Mouse (Mus musculus): ENCODE results near the gene Mab21l1. TPM values are rescaled to one million over a fixed set of nuclear protein-coding genes. Genes with fewer than 3 reads are reported as not detected.

Gene Mab21l1
- polyA plus RNA-seq, 1 experiment = not detected

GRCm38 (mm10) chr3:55756602-55757190 is 25.6 kb upstream of the Mab21l1 start:
- 95% methylated on average over 11 of the region's 11 CpGs for WGBS
- no peaks in the 10 kb centered on the region; the same call in 1 of the 2 replicates for H3K4me1 ChIP-seq (replicated peaks; ENCODE audit: control insufficient read depth, insufficient read depth, low read length)
- no peaks in the 10 kb centered on the region for H3K27me3 ChIP-seq (ENCODE audit: control insufficient read depth, insufficient read depth, low read length)
- DNase-seq = no peak
- H3K4me3 ChIP-seq (ENCODE audit: control insufficient read depth, insufficient read depth, low read length) = no peak overlapping the region
- H3K36me3 ChIP-seq (ENCODE audit: control insufficient read depth, insufficient read depth, low read length) = no peaks in the 10 kb centered on the region
- H3K27ac ChIP-seq (ENCODE audit: control insufficient read depth, insufficient read depth, low read length) = no peak overlapping the region
- TF ChIP-seq POLR2A (IDR thresholded peaks at IDR 0.05; ENCODE audit: control insufficient read depth, extremely low read depth, insufficient read depth, low read length, poor library complexity) (no peak), CTCF (IDR thresholded peaks at IDR 0.05; ENCODE audit: borderline replicate concordance, control insufficient read depth, extremely low read depth, insufficient read depth, low read length, poor library complexity) (no peak)

- TF ChIP-seq CTCF (IDR thresholded peaks at IDR 0.05; ENCODE audit: borderline replicate concordance, control insufficient read depth, extremely low read depth, insufficient read depth, low read length, poor library complexity) = no peak
- no peak for TF ChIP-seq POLR2A (IDR thresholded peaks at IDR 0.05; ENCODE audit: control insufficient read depth, extremely low read depth, insufficient read depth, low read length, poor library complexity)
- no peaks in the 10 kb centered on the region for H3K36me3 ChIP-seq (ENCODE audit: control insufficient read depth, insufficient read depth, low read length)
- H3K27ac ChIP-seq (ENCODE audit: control insufficient read depth, insufficient read depth, low read length) = no peak overlapping the region
- 67% methylated on average over 8 of the region's 8 CpGs for WGBS
- H3K27me3 ChIP-seq (ENCODE audit: control insufficient read depth, insufficient read depth, low read length) = no peaks in the 10 kb centered on the region
- no peak overlapping the region for H3K4me3 ChIP-seq (ENCODE audit: control insufficient read depth, insufficient read depth, low read length)
- no peak for DNase-seq
- H3K4me1 ChIP-seq (replicated peaks; ENCODE audit: control insufficient read depth, insufficient read depth, low read length) = no peaks in the 10 kb centered on the region; the same call in 1 of the 2 replicates
These were observed 24.0 kb upstream of the Mab21l1 start for GRCm38 (mm10) chr3:55758297-55758696.

- Histone ChIP-seq H3K36me3 (ENCODE audit: control insufficient read depth, insufficient read depth, low read length) (no peaks in the 10 kb centered on the region), H3K4me3 (ENCODE audit: control insufficient read depth, insufficient read depth, low read length) (no peak overlapping the region), H3K4me1 (replicated peaks; ENCODE audit: control insufficient read depth, insufficient read depth, low read length) (no peaks in the 10 kb centered on the region), H3K27me3 (ENCODE audit: control insufficient read depth, insufficient read depth, low read length) (no peaks in the 10 kb centered on the region; the same call in 1 of the 2 replicates), H3K27ac (ENCODE audit: control insufficient read depth, insufficient read depth, low read length) (no peak overlapping the region)
- DNase-seq = no peak
- WGBS = 94% methylated on average over 8 of the region's 8 CpGs
- TF ChIP-seq CTCF (IDR thresholded peaks at IDR 0.05; ENCODE audit: borderline replicate concordance, control insufficient read depth, extremely low read depth, insufficient read depth, low read length, poor library complexity) (no peak), POLR2A (IDR thresholded peaks at IDR 0.05; ENCODE audit: control insufficient read depth, extremely low read depth, insufficient read depth, low read length, poor library complexity) (no peak)
These were observed 18.7 kb upstream of the Mab21l1 start for GRCm38 (mm10) chr3:55763591-55763990.

GRCm38 (mm10) chr3:55768654-55769053 is 13.7 kb upstream of the Mab21l1 start:
- DNase-seq = no peak
- H3K36me3 ChIP-seq (ENCODE audit: control insufficient read depth, insufficient read depth, low read length) = no peaks in the 10 kb centered on the region
- no peak overlapping the region for H3K4me3 ChIP-seq (ENCODE audit: control insufficient read depth, insufficient read depth, low read length)
- WGBS = 97% methylated on average over 2 of the region's 2 CpGs
- no peak overlapping the region for H3K27ac ChIP-seq (ENCODE audit: control insufficient read depth, insufficient read depth, low read length)
- no peaks in the 10 kb centered on the region for H3K4me1 ChIP-seq (replicated peaks; ENCODE audit: control insufficient read depth, insufficient read depth, low read length)
- no peak for TF ChIP-seq POLR2A (IDR thresholded peaks at IDR 0.05; ENCODE audit: control insufficient read depth, extremely low read depth, insufficient read depth, low read length, poor library complexity)
- TF ChIP-seq CTCF (IDR thresholded peaks at IDR 0.05; ENCODE audit: borderline replicate concordance, control insufficient read depth, extremely low read depth, insufficient read depth, low read length, poor library complexity) = no peak
- H3K27me3 ChIP-seq (ENCODE audit: control insufficient read depth, insufficient read depth, low read length) = no peaks in the 10 kb centered on the region; the same call in 1 of the 2 replicates

GRCm38 (mm10) chr3:55769308-55769707 is 13.0 kb upstream of the Mab21l1 start:
- Histone ChIP-seq H3K4me3 (ENCODE audit: control insufficient read depth, insufficient read depth, low read length) (no peak overlapping the region), H3K36me3 (ENCODE audit: control insufficient read depth, insufficient read depth, low read length) (no peaks in the 10 kb centered on the region), H3K4me1 (replicated peaks; ENCODE audit: control insufficient read depth, insufficient read depth, low read length) (no peaks in the 10 kb centered on the region), H3K27me3 (ENCODE audit: control insufficient read depth, insufficient read depth, low read length) (no peaks in the 10 kb centered on the region; the same call in 1 of the 2 replicates), H3K27ac (ENCODE audit: control insufficient read depth, insufficient read depth, low read length) (no peak overlapping the region)
- no peak for DNase-seq
- 100% methylated on average over 2 of the region's 2 CpGs for WGBS
- no peak for TF ChIP-seq POLR2A (IDR thresholded peaks at IDR 0.05; ENCODE audit: control insufficient read depth, extremely low read depth, insufficient read depth, low read length, poor library complexity)
- no peak for TF ChIP-seq CTCF (IDR thresholded peaks at IDR 0.05; ENCODE audit: borderline replicate concordance, control insufficient read depth, extremely low read depth, insufficient read depth, low read length, poor library complexity)

GRCm38 (mm10) chr3:55774203-55774602 is 8.1 kb upstream of the Mab21l1 start:
- H3K4me3 ChIP-seq (ENCODE audit: control insufficient read depth, insufficient read depth, low read length) = no peak overlapping the region
- DNase-seq = no peak
- H3K4me1 ChIP-seq (replicated peaks; ENCODE audit: control insufficient read depth, insufficient read depth, low read length) = no peaks in the 10 kb centered on the region
- no peak for TF ChIP-seq CTCF (IDR thresholded peaks at IDR 0.05; ENCODE audit: borderline replicate concordance, control insufficient read depth, extremely low read depth, insufficient read depth, low read length, poor library complexity)
- no peak for TF ChIP-seq POLR2A (IDR thresholded peaks at IDR 0.05; ENCODE audit: control insufficient read depth, extremely low read depth, insufficient read depth, low read length, poor library complexity)
- no peaks in the 10 kb centered on the region for H3K27me3 ChIP-seq (ENCODE audit: control insufficient read depth, insufficient read depth, low read length)
- 89% methylated on average over 6 of the region's 6 CpGs for WGBS
- H3K36me3 ChIP-seq (ENCODE audit: control insufficient read depth, insufficient read depth, low read length) = no peaks in the 10 kb centered on the region
- H3K27ac ChIP-seq (ENCODE audit: control insufficient read depth, insufficient read depth, low read length) = no peak overlapping the region

All from thymus, adult 2 months (tissue).